Mouse (Mus musculus): ENCODE results near the gene Med27. TPM values are rescaled to one million over a fixed set of nuclear protein-coding genes. Genes with fewer than 3 reads are reported as not detected.
A peak's percentile ranks its signal among the peaks of the same experiment; 100 is the strongest.

Gene Med27
- total RNA-seq, 2 experiments from 2014 or later = 41.9 to 46.7 TPM

GRCm38 (mm10) chr2:29551816-29552585 is 205.4 kb downstream of the Med27 start:
- no peak for DNase-seq (ENCODE audit: extremely low spot score in 1 of 2, low spot score in 1 of 2)

- peak in 1 of 2 experiments; percentile 61 for DNase-seq (ENCODE audit: extremely low spot score in 1 of 2, low spot score in 1 of 2)
These were observed 207.5 kb downstream of the Med27 start for GRCm38 (mm10) chr2:29553945-29554634.

- no peak for DNase-seq (ENCODE audit: extremely low spot score in 1 of 2, low spot score in 1 of 2)
These were observed 211.9 kb downstream of the Med27 start for GRCm38 (mm10) chr2:29558561-29558960.

DNA sequence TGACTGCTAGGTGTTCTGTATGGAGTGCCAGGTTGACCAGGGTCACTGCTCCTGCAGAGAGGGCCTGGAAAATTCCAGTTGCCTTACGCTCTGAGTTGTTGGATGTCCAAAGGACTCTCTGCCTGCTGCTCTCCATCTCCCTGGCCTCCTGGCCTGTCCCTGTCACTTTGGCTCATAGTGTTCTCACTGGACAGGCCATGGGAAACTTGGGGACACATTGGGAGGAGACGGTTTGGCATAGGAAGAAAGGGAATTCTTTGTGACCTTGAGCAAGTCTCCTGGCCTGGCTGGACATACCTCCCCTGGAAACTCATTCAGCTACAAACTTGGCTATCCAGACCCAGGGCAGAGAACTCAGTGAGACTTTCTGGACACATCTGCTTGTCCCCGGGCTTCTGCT is 213.3 kb downstream of the Med27 start:
- DNase-seq (ENCODE audit: extremely low spot score in 1 of 2, low spot score in 1 of 2) = no peak

GRCm38 (mm10) chr2:29561468-29561867 is 214.8 kb downstream of the Med27 start:
- no peak for DNase-seq (ENCODE audit: extremely low spot score in 1 of 2, low spot score in 1 of 2)

- DNase-seq (ENCODE audit: extremely low spot score in 1 of 2, low spot score in 1 of 2) = peak in 1 of 2 experiments; percentile 37
These were observed 217.4 kb downstream of the Med27 start for GRCm38 (mm10) chr2:29563986-29564385.

- DNase-seq (ENCODE audit: extremely low spot score in 1 of 2, low spot score in 1 of 2) = no peak
These were observed 219.2 kb downstream of the Med27 start for GRCm38 (mm10) chr2:29565570-29566433.

- no peak for DNase-seq (ENCODE audit: extremely low spot score in 1 of 2, low spot score in 1 of 2)
These were observed 225.5 kb downstream of the Med27 start for GRCm38 (mm10) chr2:29571921-29572700.

DNA sequence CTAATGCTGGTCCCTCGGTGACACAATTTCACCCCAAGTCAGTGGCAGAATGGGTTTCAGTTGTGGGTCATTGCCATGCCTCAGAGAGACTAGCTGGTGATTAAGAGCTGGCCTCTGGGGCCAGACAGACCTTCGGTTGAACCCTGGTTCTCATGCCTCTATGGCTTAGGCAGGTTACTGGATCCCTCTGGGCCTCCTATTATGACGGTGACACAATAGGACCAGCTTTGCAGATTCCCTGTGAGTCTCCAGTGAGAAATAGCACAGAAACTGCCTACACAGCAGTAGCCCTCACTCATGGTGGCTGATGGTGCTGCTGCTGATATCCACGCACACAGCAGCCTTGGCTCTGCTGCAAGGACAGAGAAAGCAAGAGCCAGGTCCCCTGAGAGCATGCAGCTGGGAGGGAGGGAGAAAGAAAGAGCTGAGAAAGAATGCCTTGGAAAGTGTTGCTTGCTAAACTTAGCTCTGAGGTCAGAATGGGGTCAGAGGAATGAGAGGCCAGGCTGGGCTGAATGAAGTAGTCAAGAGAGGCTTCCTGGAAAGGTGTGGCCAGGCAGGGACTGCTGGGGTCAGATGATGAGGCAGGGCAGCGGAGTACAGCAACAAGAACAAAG is 226.3 kb downstream of the Med27 start:
- no peak for DNase-seq (ENCODE audit: extremely low spot score in 1 of 2, low spot score in 1 of 2)

DNA sequence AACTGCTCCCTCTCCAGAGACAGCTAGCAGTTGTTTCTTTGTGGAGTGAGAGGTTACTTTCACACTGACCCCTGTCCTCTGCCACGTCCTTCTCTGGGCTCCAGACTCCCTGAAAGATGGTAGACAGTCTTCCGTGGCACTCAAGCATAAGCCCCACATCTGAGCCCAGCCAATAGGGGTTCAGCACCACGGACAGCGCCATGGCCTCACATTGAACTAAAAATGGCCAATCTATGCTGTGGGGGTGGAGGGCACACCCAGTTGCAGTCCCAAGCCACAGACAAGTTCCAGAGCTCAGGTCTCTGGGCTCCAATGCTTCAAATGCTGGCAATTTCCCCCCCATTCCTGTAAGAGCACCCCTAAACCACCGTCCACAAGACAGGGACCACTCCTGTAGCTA is 227.0 kb downstream of the Med27 start:
- peak in 1 of 2 experiments; percentile 45 for DNase-seq (ENCODE audit: extremely low spot score in 1 of 2, low spot score in 1 of 2)

- no peak for DNase-seq (ENCODE audit: extremely low spot score in 1 of 2, low spot score in 1 of 2)
These were observed 227.6 kb downstream of the Med27 start for GRCm38 (mm10) chr2:29574187-29574586.

Small RNAs within 50 kb of the gene (microRNA-seq; reads per million reads assigned to microRNA genes)
- 0 reads per million in 2 experiments for gene Mir133c

Other genes starting within 250 kb of the Med27 start
- 10 to 100 TPM; 39.0 to 47.3 TPM for gene Setx, start 222.6 kb upstream of the Med27 start, total RNA-seq (2021)
- 100 to 1,000 TPM in 1 of 2 experiments, 10 to 100 TPM in 1; 94.0 to 109 TPM for gene Ntng2, start 93.8 kb upstream of the Med27 start, total RNA-seq (2021)

Data from layer of hippocampus, postnatal 25 days (tissue).